Mouse (Mus musculus) heart, adult 2 months (tissue): ENCODE measurements around the gene Slc5a12.

Experiments
- CTCF ChIP-seq: fragments of 200-600 bp; IDR thresholded peaks from 2 replicates; pipeline ENCODE4 v1.8.1; 2022; ENCODE audit warnings: antibody characterized with exemption, mild to moderate bottlenecking, moderate library complexity
- EP300 ChIP-seq: fragments of 200-500 bp; IDR thresholded peaks from 2 replicates; pipeline ENCODE4 v1.6.1; 2011; ENCODE audit warnings: low read depth, low read length, control low read depth; ENCODE audit not compliant: insufficient read depth

DNA sequence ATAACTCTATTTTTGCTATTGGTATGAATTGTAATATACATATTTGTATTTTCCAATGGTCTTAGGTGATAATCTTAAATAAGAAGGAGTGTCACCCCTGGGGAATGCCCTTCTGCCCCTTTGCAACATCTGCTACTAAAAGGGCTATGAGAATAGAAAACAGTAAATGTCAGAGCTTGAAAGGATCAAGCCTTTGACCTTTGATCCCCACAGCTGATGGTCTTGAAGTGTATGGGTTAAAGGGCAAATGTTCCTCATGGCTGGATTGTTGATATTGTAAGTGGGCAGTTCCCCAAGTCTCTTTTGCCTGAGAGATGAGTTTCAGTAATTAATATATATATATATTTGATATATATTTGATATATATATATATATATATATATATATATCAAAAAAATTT lies 47.7 kb downstream of the Slc5a12 start:
- TF ChIP-seq CTCF (no peak), EP300 (no peak)
